Mouse (Mus musculus) myocyte (in vitro differentiated cells): ENCODE measurements around the gene Ndufaf7.

Experiments
- CEBPB ChIP-seq: IDR thresholded peaks from 2 replicates; pipeline ENCODE4 v1.6.1; 2011; ENCODE audit warnings: mild to moderate bottlenecking, moderate library complexity; ENCODE audit not compliant: poor library complexity, insufficient read depth, severe bottlenecking
- E2F4 ChIP-seq: IDR thresholded peaks from one replicate; pipeline ENCODE4 v1.6.1; 2011; ENCODE audit warnings: mild to moderate bottlenecking, control low read depth, moderate library complexity; ENCODE audit not compliant: insufficient read depth
- MAX ChIP-seq: IDR thresholded peaks from one replicate; pipeline ENCODE4 v1.6.1; 2011; ENCODE audit warnings: low read depth, mild to moderate bottlenecking, control low read depth
- MYOD1 ChIP-seq, 3 experiments: IDR thresholded peaks; one replicate each; pipeline ENCODE4 v1.6.1; 2011; ENCODE audit warnings: control low read depth in 2 of 3, low read depth in 2 of 3, mild to moderate bottlenecking in 2 of 3, moderate library complexity in 1 of 3; ENCODE audit not compliant: insufficient read length in 2 of 3, control insufficient read depth in 1 of 3
- MYOG ChIP-seq, 3 experiments: IDR thresholded peaks; one replicate each; pipeline ENCODE4 v1.6.1; 2011; ENCODE audit warnings: control low read depth in 2 of 3, low read depth in 2 of 3, mild to moderate bottlenecking in 2 of 3; ENCODE audit not compliant: insufficient read length in 2 of 3, control insufficient read depth in 1 of 3, insufficient read depth in 1 of 3
- POLR2A ChIP-seq: IDR thresholded peaks from one replicate; pipeline ENCODE4 v1.6.1; 2011; ENCODE audit warnings: low read depth, mild to moderate bottlenecking, control low read depth, moderate library complexity; ENCODE audit not compliant: insufficient read length
- POLR2AphosphoS2 ChIP-seq: IDR thresholded peaks from one replicate; pipeline ENCODE4 v1.6.1; 2011; ENCODE audit warnings: low read depth, control low read depth; ENCODE audit not compliant: insufficient read length
- REST ChIP-seq: IDR thresholded peaks from one replicate; pipeline ENCODE4 v1.6.1; 2011; ENCODE audit warnings: mild to moderate bottlenecking, control low read depth, moderate library complexity; ENCODE audit not compliant: insufficient read depth, insufficient read length
- TCF12 ChIP-seq: IDR thresholded peaks from one replicate; pipeline ENCODE4 v1.6.1; 2011; ENCODE audit warnings: mild to moderate bottlenecking, control low read depth; ENCODE audit not compliant: poor library complexity, insufficient read depth, severe bottlenecking
- TCF3 ChIP-seq: IDR thresholded peaks from one replicate; pipeline ENCODE4 v1.6.1; 2011; ENCODE audit warnings: low read depth, control low read depth; ENCODE audit not compliant: insufficient read length
- USF1 ChIP-seq: IDR thresholded peaks from one replicate; pipeline ENCODE4 v1.6.1; 2011; ENCODE audit warnings: low read depth, mild to moderate bottlenecking, control low read depth, moderate library complexity

GRCm38 (mm10) chr17:78915772-78916171 lies 21.2 kb upstream of the Ndufaf7 start:
- TF ChIP-seq TCF3 (no peak), MYOD1 (IDR thresholded peaks at IDR 0.05; ENCODE audit: control insufficient read depth in 1 of 3, insufficient read length in 2 of 3, low read depth in 2 of 3) (no peak), E2F4 (no peak), MAX (no peak), POLR2A (no peak), MYOG (IDR thresholded peaks at IDR 0.05; ENCODE audit: control insufficient read depth in 1 of 3, insufficient read depth in 1 of 3, insufficient read length in 2 of 3, low read depth in 2 of 3) (no peak), USF1 (no peak), REST (no peak), POLR2AphosphoS2 (no peak), CEBPB (no peak), TCF12 (no peak)
